Mouse (Mus musculus): ENCODE measurements around the gene Mrps14. TPM values are rescaled to one million over a fixed set of nuclear protein-coding genes. Genes with fewer than 3 reads are reported as not detected.

The Mrps14 gene
- polyA plus RNA-seq (2017; shearing (Covaris generic)), result 108 TPM

DNA sequence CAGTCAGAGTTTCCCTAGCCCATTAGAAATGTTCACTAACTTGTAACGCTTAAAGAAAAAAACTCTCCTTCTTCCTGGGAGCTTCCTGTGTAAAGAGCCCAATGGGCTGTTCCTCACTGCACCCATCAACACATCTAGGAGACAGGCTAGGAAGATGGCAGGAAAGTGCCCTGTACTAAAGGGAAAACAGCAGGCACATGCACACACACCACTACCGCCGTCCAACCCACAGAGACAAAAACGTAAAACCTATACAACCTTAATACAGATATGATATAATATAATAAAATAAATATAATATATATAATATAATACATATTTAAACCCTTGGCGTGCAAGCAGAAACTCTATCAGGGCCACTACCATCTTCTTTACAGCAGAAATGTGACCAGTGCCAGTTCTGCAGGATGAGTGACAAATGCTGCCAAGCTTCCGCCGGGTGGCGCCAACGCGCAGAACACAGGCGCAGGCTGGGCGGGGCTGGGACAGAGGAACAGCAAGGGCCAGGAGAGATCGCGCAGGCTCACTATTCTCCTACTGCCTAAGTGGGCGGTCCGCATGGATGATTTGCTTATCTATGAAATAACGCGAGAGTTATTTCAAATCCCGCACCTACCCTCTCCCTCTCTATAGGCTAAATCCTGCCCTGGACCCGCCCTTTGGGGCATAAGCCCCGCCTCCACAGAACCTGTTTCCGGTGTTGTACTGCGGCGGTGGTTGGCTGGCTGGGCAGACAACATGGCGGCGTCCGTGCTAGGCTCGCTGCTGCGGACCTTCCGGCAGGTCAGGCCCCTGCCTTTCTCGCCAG, at the start of gene Mrps14:
Mrps14 (plus strand) TSS at position 687 of the 808 bp plus-strand sequence.

DNA sequence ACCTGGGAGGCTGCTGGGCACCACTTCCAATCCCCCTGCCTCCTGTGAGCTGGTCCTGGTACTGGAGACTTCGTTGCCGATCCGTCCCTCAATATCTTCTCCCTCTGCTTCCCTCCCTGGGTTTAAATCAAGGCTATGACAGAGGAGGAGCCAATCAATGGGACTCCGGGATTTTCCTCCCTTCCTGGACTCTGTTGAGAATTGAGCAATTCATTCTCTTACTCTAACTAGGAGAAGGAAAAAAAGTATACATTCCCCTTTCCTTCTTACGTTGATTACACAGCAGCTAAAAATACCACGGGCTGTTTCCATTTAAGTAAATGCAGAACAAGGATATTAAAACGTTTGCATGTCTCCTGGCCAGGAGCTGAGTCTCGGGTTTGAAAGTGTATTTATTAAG, 41.5 kb upstream of the Mrps14 start, which contains the start of gene Tnn:
Tnn (minus strand) TSS at position 101 of the 400 bp plus-strand sequence.

GRCm38 (mm10) chr1:160212703-160213669, 18.0 kb downstream of the Mrps14 start, which contains the start of gene Cacybp:
Gene Cacybp, minus strand, starts transcription at chr1:160212875.

Other genes with a start within 250 kb of the Mrps14 start
- 522 TPM for gene 4930523C07Rik, start 150.8 kb upstream of the Mrps14 start, polyA plus RNA-seq (2017; shearing (Covaris generic))
- gene Tnn, start 41.6 kb upstream of the Mrps14 start, polyA plus RNA-seq (2017; shearing (Covaris generic)), result not detected
- 138 TPM for gene Cacybp, start 17.7 kb downstream of the Mrps14 start, polyA plus RNA-seq (2017; shearing (Covaris generic))